Mouse (Mus musculus) limb, embryonic 11.5 days (tissue): ENCODE data around the gene Dlg2. TPM values are rescaled to one million over a fixed set of nuclear protein-coding genes. Genes with fewer than 3 reads are reported as not detected.

Source experiments
- ATAC-seq: fragments of 200-750 bp; cut with Nextera tagmentation; 2 replicates; pipeline ENCODE4 v1.8.0; 2017; ENCODE audit warnings: low read depth; ENCODE audit not compliant: insufficient number of reproducible peaks, low FRiP score, low TSS enrichment
- DNase-seq: peaks from one replicate; pipeline ENCODE4 v3.0.0-alpha.2; 2015; ENCODE audit warnings: low spot score
- H3K27ac ChIP-seq: fragments of 300-500 bp; sonication (generic); replicated peaks from 2 replicates; pipeline ENCODE4 v1.5.1; 2014; ENCODE audit warnings: low read depth, mild to moderate bottlenecking, low read length
- H3K27me3 ChIP-seq: fragments of 300-500 bp; sonication (generic); 2 replicates; pipeline ENCODE4 v1.6.1; 2014; ENCODE audit warnings: mild to moderate bottlenecking, low read length, mixed read lengths; ENCODE audit not compliant: control insufficient read depth, insufficient read depth
- H3K36me3 ChIP-seq: fragments of 300-500 bp; sonication (generic); 2 replicates; pipeline ENCODE4 v1.6.1; 2014; ENCODE audit warnings: mild to moderate bottlenecking, low read length, moderate library complexity, mixed read lengths; ENCODE audit not compliant: control insufficient read depth, insufficient read depth
- H3K4me1 ChIP-seq: fragments of 300-500 bp; sonication (generic); 2 replicates; pipeline ENCODE4 v1.6.1; 2014; ENCODE audit warnings: low read length, mixed read lengths; ENCODE audit not compliant: control insufficient read depth, insufficient read depth
- H3K4me2 ChIP-seq: fragments of 300-500 bp; sonication (generic); 2 replicates; pipeline ENCODE4 v1.6.1; 2014; ENCODE audit warnings: low read depth, mild to moderate bottlenecking, moderate library complexity; ENCODE audit not compliant: severe bottlenecking
- H3K4me3 ChIP-seq: fragments of 300-500 bp; sonication (generic); 2 replicates; pipeline ENCODE4 v1.5.1; 2014; ENCODE audit warnings: low read depth, low read length
- H3K9ac ChIP-seq: fragments of 300-500 bp; sonication (generic); 2 replicates; pipeline ENCODE4 v1.6.1; 2014; ENCODE audit warnings: mild to moderate bottlenecking, low read length
- H3K9me3 ChIP-seq: fragments of 300-500 bp; sonication (generic); 2 replicates; pipeline ENCODE4 v1.6.1; 2016; ENCODE audit warnings: low read length; ENCODE audit not compliant: control insufficient read depth
- WGBS: fragments of 180-500 bp; shearing (Covaris S2); extraction: QIAGEN DNeasy Blood & Tissue Kit; methylation state at CpG from one replicate; pipeline ENCODE4 v1.1.7; 2014; 5-methylcytosine and 5-hydroxymethylcytosine counted together
- polyA plus RNA-seq: library from polyadenylated mRNA; unstranded; fragments of >200 nt; fragmentation: Nextera tagmentation; extraction: Ambion mirVana; gene quantifications from 2 replicates; pipeline ENCODE4 v1.2.1, GENCODE M21; 2014

The Dlg2 gene
- polyA plus RNA-seq, 1 experiment from 2014 or later, result 1.3 TPM

DNA sequence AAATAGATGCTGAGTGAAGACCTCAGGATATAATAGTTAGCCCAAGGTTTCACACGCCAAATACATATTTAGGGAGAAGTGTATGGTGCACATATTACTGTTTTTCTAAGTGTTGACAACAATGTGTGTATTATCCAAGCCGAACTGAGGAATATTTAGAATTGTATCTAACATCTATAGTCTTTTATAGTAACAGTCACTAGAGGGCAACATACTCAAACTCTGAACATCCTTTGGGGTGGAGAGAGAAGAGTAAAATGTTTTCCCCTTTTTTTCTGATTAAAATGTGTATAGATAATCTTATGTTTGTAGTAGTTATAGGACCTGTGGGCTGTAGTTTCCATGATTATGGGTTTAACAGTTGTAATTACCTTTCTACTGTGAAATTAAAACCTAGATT lies 1629.0 kb downstream of the Dlg2 start:
- Histone ChIP-seq H3K27me3 (no peaks in the 10 kb centered on the region), H3K4me2 (no peak overlapping the region), H3K4me1 (no peaks in the 10 kb centered on the region), H3K4me3 (no peak overlapping the region), H3K36me3 (no peaks in the 10 kb centered on the region), H3K27ac (no peak overlapping the region), H3K9me3 (no peaks in the 10 kb centered on the region), H3K9ac (no peak overlapping the region)
- 43% methylated on average over 2 of the region's 2 CpGs for WGBS
- ATAC-seq, result no peak
- DNase-seq, result no peak

DNA sequence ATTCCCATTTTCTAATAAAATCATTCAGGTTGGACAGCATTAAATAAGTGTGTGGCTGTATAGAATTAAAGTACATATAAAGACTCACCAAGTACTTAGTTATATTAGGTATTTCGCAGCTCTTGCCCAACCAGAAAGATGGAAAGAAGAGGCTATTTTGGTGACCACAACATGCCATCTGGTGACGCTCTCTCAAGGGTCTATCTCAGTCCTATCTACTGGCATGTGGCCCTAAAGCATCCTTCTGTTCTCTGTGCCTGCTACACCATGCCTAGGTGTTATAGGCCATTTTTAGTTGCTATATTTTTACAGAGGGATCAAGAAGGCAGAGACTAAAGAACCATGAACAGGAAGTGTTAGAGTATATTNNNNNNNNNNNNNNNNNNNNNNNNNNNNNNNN lies 1629.5 kb downstream of the Dlg2 start:
- no peak overlapping the region for H3K27ac ChIP-seq
- 91% methylated on average over 2 of the region's 2 CpGs for WGBS
- H3K27me3 ChIP-seq, result no peaks in the 10 kb centered on the region
- DNase-seq (no peak), ATAC-seq (no peak)
- H3K4me1 ChIP-seq, result no peaks in the 10 kb centered on the region
- no peak overlapping the region for H3K9ac ChIP-seq
- H3K4me2 ChIP-seq, result no peak overlapping the region
- H3K4me3 ChIP-seq, result no peak overlapping the region
- H3K9me3 ChIP-seq, result no peaks in the 10 kb centered on the region
- no peaks in the 10 kb centered on the region for H3K36me3 ChIP-seq

DNA sequence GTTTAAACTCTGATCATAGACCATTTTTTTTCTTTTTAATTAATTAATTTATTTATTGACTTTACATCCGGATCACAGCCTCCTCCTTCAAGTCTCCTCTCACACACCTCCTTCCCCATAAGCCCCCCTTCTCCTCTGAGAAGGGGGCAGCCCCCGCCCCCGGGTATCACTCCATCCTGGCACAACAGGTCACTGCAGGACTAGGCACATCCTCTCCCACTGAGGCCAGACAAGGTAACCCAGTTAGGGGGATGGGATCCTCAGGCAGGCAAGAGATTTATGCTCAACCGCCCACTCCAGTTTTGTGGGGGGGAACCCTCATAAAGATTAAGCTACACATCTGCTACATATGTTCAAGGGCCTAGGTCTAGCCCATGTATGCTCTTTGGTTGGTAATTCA lies 1636.6 kb downstream of the Dlg2 start:
- no peak overlapping the region for H3K4me3 ChIP-seq
- no peak overlapping the region for H3K4me2 ChIP-seq
- no peak overlapping the region for H3K27ac ChIP-seq
- no peaks in the 10 kb centered on the region for H3K9me3 ChIP-seq
- no peak for ATAC-seq
- no peaks in the 10 kb centered on the region for H3K36me3 ChIP-seq
- no peaks in the 10 kb centered on the region for H3K27me3 ChIP-seq
- no peaks in the 10 kb centered on the region for H3K4me1 ChIP-seq
- DNase-seq, result no peak
- 85% methylated on average over 4 of the region's 4 CpGs for WGBS
- H3K9ac ChIP-seq, result no peak overlapping the region

DNA sequence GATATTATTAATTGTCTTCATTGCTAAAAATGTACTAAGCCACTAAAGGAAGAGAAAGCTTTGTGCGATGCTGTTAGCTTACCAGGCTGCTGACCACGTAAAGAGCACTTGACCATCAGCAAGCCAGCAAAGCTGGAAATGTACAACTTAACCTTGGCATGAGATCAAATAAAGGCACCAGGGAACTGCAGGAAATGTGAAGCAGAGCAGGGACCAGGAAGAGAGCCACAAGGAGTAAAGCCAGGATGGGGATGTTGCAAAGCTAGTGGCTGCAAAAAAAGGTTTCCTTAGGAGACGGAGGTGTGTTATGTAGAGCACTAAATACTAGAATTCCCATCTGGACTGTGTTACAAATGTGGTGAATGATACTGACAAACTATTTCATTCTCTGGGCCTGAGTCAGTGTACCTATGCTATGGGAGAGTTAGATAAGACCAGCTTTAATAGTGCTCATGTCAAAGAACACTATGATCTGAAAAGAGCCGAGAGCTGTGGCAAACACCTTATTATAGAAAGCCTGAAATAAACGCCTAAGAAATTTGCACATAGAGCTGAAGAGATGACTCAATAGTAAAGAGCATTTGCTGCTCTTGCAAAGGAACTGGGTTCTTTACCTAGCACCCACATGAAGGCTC lies 1638.9 kb downstream of the Dlg2 start:
- ATAC-seq, result no peak
- no peak overlapping the region for H3K27ac ChIP-seq
- DNase-seq, result no peak
- WGBS, result 90% methylated on average over 5 of the region's 5 CpGs
- no peaks in the 10 kb centered on the region for H3K36me3 ChIP-seq
- H3K4me3 ChIP-seq, result no peak overlapping the region
- no peaks in the 10 kb centered on the region for H3K4me1 ChIP-seq
- no peaks in the 10 kb centered on the region for H3K9me3 ChIP-seq
- no peak overlapping the region for H3K4me2 ChIP-seq
- no peak overlapping the region for H3K9ac ChIP-seq
- no peaks in the 10 kb centered on the region for H3K27me3 ChIP-seq

DNA sequence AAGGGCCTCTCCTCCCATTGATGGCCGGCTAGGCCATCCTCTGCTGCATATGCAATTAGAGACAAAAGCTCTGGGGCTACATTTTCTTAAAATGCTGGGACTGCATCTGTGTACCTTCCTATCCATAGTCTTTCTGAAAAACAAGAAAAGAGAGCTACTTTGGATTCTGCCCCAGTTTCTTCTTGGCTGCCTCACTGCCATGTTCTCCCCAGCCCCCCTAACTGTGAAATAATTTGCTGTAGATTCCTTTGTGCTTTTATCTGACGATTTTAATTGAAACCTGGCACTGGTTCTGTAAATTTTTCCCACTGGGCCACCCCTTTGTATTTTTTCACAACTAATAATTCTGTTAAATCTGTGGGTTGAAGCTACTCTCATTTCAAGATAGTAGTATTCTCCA lies 1646.8 kb downstream of the Dlg2 start:
- no peak for ATAC-seq
- no peak overlapping the region for H3K4me2 ChIP-seq

DNA sequence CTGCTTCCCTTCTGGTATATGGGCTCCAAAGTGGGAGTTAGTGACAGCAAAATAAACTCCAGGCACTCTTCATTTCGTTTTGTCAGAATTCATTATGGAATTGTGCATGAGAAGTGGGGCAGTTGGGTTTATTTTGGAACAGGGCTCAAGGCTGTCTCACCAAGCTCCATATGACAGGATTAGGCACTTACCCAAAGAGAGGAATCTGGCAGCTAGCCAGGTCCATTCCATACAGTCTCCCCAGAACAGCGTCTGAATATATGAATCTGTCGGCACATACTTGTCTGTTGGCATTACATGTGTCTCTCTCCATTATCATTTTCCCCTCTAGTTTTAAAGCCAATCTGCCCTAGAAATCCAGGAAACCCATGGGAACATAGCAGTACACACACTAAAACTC lies 1649.4 kb downstream of the Dlg2 start:
- H3K4me1 ChIP-seq, result no peaks in the 10 kb centered on the region
- ATAC-seq (no peak), DNase-seq (no peak)
- H3K4me2 ChIP-seq, result no peak overlapping the region
- H3K36me3 ChIP-seq, result no peaks in the 10 kb centered on the region
- no peak overlapping the region for H3K9ac ChIP-seq
- WGBS, result 74% methylated on average over 3 of the region's 3 CpGs
- no peak overlapping the region for H3K27ac ChIP-seq
- no peak overlapping the region for H3K4me3 ChIP-seq
- no peaks in the 10 kb centered on the region for H3K27me3 ChIP-seq
- H3K9me3 ChIP-seq, result no peaks in the 10 kb centered on the region

More for the DNA sequence above, 1646.8 kb downstream of the Dlg2 start:
- Histone ChIP-seq H3K9me3 (no peaks in the 10 kb centered on the region), H3K4me1 (no peaks in the 10 kb centered on the region), H3K27me3 (no peaks in the 10 kb centered on the region), H3K9ac (no peak overlapping the region), H3K27ac (no peak overlapping the region), H3K36me3 (no peaks in the 10 kb centered on the region), H3K4me3 (no peak overlapping the region)
- WGBS, result 63% methylated on average over 2 of the region's 2 CpGs
- no peak for DNase-seq

DNA sequence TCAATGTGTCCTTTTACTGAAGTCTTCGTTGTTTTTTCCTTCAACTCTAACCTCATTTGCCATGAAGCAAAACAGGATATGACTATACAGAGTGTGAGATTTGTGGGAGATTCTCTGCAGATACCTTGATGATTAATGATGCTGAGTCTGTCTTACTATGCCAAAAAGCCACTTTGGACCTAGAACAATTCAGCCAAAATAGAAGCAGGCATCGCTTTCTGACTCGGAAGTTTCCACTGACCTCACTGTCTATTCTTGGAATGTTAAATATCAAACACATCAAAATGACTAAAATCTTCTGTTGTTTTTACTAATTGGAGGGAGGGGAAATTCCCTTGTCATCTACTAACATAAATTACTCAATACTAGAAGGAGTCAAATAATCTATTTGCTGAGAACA lies 1657.8 kb downstream of the Dlg2 start:
- no peak overlapping the region for H3K9ac ChIP-seq
- no peaks in the 10 kb centered on the region for H3K36me3 ChIP-seq
- no peak overlapping the region for H3K4me2 ChIP-seq
- 93% methylated on average over 3 of the region's 3 CpGs for WGBS
- no peak for DNase-seq
- H3K27me3 ChIP-seq, result no peaks in the 10 kb centered on the region
- H3K4me3 ChIP-seq, result no peak overlapping the region
- no peak for ATAC-seq
- H3K4me1 ChIP-seq, result no peaks in the 10 kb centered on the region
- no peaks in the 10 kb centered on the region for H3K9me3 ChIP-seq
- H3K27ac ChIP-seq, result no peak overlapping the region

DNA sequence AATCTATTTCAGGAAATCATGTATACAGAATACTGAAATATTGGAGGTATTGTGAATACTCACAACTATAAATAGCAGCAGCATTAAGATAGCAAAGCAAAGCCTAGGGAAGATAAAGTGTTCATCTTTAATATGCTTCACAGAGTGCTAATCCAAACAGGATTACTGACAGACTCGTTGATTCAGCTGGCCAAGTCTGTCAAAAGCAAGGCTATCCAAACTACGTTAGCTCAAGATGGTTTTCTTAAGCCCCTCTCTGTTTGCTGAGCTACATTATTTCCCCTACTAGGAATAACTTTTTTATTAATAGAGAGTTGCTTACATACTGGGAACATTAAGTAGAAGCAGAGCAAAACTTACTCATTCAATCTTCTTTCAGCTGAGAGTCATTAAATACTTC lies 1659.2 kb downstream of the Dlg2 start:
- Histone ChIP-seq H3K9ac (no peak overlapping the region), H3K27ac (no peak overlapping the region), H3K4me2 (no peak overlapping the region), H3K4me1 (no peaks in the 10 kb centered on the region), H3K4me3 (no peak overlapping the region), H3K27me3 (no peaks in the 10 kb centered on the region), H3K36me3 (no peaks in the 10 kb centered on the region), H3K9me3 (no peaks in the 10 kb centered on the region)
- WGBS, result 74% methylated on average over 2 of the region's 2 CpGs
- ATAC-seq, result no peak
- no peak for DNase-seq
